Mouse (Mus musculus) layer of hippocampus, postnatal 14 days (tissue): ENCODE measurements around the gene Ddah2. TPM values are rescaled to one million over a fixed set of nuclear protein-coding genes. Genes with fewer than 3 reads are reported as not detected.
"Not testable (repeated sequence)": the region's sequence is repeated elsewhere in the genome, so short reads cannot be mapped to it uniquely, and the experiment has no call there.

Experiments
- DNase-seq, 2 experiments: peaks; one replicate each; pipeline ENCODE4 v3.0.0; 2021 to 2022; ENCODE audit warnings: low spot score in 2 of 2, mixed read lengths in 1 of 2
- total RNA-seq, 2 experiments: library from RNA; stranded (reverse); gene quantifications; 2 replicates each; pipeline ENCODE4 v1.2.3; 2021

The Ddah2 gene
- total RNA-seq, 2 experiments from 2014 or later, result 26.4 to 33.1 TPM

GRCm38 (mm10) chr17:35026206-35026605 lies 32.6 kb upstream of the Ddah2 start:
- no peak for DNase-seq

- DNase-seq, result peak; percentile 52 to 62
Measured at GRCm38 (mm10) chr17:35027277-35028068, 31.4 kb upstream of the Ddah2 start, which contains the start of gene Sapcd1. TSS of gene Sapcd1 (minus strand) at chr17:35028016.

GRCm38 (mm10) chr17:35028315-35028714 lies 30.5 kb upstream of the Ddah2 start:
- no peak for DNase-seq

GRCm38 (mm10) chr17:35029691-35030532 lies 28.9 kb upstream of the Ddah2 start:
- DNase-seq, result no peak

- DNase-seq, result no peak
Measured at GRCm38 (mm10) chr17:35031272-35031671, 27.6 kb upstream of the Ddah2 start.

GRCm38 (mm10) chr17:35031880-35032279 lies 27.0 kb upstream of the Ddah2 start:
- no peak for DNase-seq

GRCm38 (mm10) chr17:35032323-35032870 lies 26.4 kb upstream of the Ddah2 start:
- no peak for DNase-seq

- DNase-seq, result not testable (repeated sequence)
Measured at GRCm38 (mm10) chr17:35033703-35034102, 25.1 kb upstream of the Ddah2 start.

- DNase-seq, result no peak
Measured at GRCm38 (mm10) chr17:35034896-35035295, 23.9 kb upstream of the Ddah2 start.

- peak in 1 of 2 experiments; percentile 59 for DNase-seq
Measured at GRCm38 (mm10) chr17:35039121-35039873, 19.5 kb upstream of the Ddah2 start.

- DNase-seq, result no peak
Measured at GRCm38 (mm10) chr17:35043794-35044193, 15.0 kb upstream of the Ddah2 start.

GRCm38 (mm10) chr17:35044904-35045806 lies 13.7 kb upstream of the Ddah2 start:
- no peak for DNase-seq

GRCm38 (mm10) chr17:35045807-35046680 lies 12.8 kb upstream of the Ddah2 start:
- no peak for DNase-seq

GRCm38 (mm10) chr17:35046681-35047455 lies 12.0 kb upstream of the Ddah2 start, which contains the start of gene Msh5:
TSS of gene Msh5 (minus strand) at chr17:35046745.
- DNase-seq, result peak; percentile 93 to 97

GRCm38 (mm10) chr17:35047688-35048087 lies 11.1 kb upstream of the Ddah2 start:
- DNase-seq, result no peak

- no peak for DNase-seq
Measured at GRCm38 (mm10) chr17:35048149-35048931, 10.5 kb upstream of the Ddah2 start.

- no peak for DNase-seq
Measured at GRCm38 (mm10) chr17:35048932-35049440, 9.8 kb upstream of the Ddah2 start.
